Mouse (Mus musculus) bone marrow macrophage, adult 2 months (primary cell): ENCODE data around the gene Ccdc163. TPM values are rescaled to one million over a fixed set of nuclear protein-coding genes. Genes with fewer than 3 reads are reported as not detected.

Experiments
- H3K27ac ChIP-seq: 2 replicates; pipeline ENCODE4 v1.5.1; 2012; ENCODE audit warnings: low read depth, low read length; ENCODE audit not compliant: insufficient read depth
- H3K4me1 ChIP-seq: 2 replicates; pipeline ENCODE4 v1.6.1; 2012; ENCODE audit warnings: low read length; ENCODE audit not compliant: control insufficient read depth, insufficient read depth
- H3K4me3 ChIP-seq: 2 replicates; pipeline ENCODE4 v1.5.1; 2012; ENCODE audit warnings: mild to moderate bottlenecking, low read length, moderate library complexity; ENCODE audit not compliant: insufficient read depth
- CTCF ChIP-seq: IDR thresholded peaks from 2 replicates; pipeline ENCODE4 v1.5.1; 2012; ENCODE audit warnings: low read depth, mild to moderate bottlenecking, low read length, moderate library complexity
- POLR2A ChIP-seq: IDR thresholded peaks from 2 replicates; pipeline ENCODE4 v1.6.1; 2012; ENCODE audit warnings: mild to moderate bottlenecking, low read depth, low read length, borderline replicate concordance
- polyA plus RNA-seq: library from polyadenylated mRNA; stranded (reverse); fragments of >200 nt; gene quantifications from 2 replicates; pipeline ENCODE4 v1.2.4, GENCODE M21; 2012; ENCODE audit not compliant: missing spikeins, insufficient read depth, insufficient read length

The Ccdc163 gene
- polyA plus RNA-seq, 1 experiment: 54.8 TPM

GRCm38 (mm10) chr4:116769060-116769459 is 60.8 kb downstream of the Ccdc163 start:
- Histone ChIP-seq H3K27ac (no peak overlapping the region), H3K4me1 (no peaks in the 10 kb centered on the region; the same call in 1 of the 2 replicates), H3K4me3 (no peak overlapping the region)
- TF ChIP-seq CTCF: no peak

DNA sequence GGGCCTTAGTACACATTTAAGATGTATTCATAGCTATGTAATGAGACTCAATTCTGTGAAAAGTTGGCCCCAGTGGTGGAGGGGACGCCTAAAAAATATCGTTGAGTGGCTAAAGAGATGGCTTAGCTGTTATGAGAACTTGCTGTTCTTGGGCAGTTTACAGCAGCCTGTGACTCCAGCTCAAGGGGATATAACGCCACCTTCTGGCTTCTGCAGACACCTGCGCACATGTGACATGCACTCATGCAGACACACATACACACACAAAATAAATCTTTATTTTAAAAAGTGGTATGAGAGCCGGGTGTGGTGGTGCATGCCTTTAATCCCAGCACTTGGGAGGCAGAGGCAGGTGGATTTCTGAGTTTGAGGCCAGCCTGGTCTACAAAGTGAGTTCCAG is 68.1 kb downstream of the Ccdc163 start:
- H3K27ac ChIP-seq: no peak overlapping the region
- TF ChIP-seq CTCF (no peak), POLR2A (no peak)

DNA sequence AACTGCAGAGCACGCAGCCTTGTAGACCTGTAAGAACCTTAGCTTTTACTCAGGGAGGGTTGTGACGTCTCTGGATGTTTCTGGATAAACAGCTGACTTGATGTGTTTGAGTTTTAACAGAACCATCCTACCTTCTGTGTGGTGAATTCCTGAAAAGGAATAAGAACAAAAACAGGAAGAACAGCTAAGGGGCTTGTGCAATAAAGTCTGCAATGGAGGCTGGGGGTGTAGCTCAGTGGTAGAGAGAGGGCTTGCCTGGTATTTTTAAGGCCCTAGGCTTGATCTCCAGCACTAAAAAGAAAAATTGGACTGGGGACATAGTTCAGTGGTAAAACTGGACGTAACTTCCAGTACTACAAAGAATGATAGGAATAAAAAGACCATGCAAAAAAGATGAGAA is 68.8 kb downstream of the Ccdc163 start:
- Histone ChIP-seq H3K27ac (no peak overlapping the region), H3K4me3 (no peak overlapping the region), H3K4me1 (peaks cover 13% of the 10 kb centered on the region)
- TF ChIP-seq CTCF: no peak
- TF ChIP-seq POLR2A: no peak

More for the DNA sequence above, 68.1 kb downstream of the Ccdc163 start:
- Histone ChIP-seq H3K4me3 (no peak overlapping the region), H3K4me1 (peaks cover 11% of the 10 kb centered on the region)

DNA sequence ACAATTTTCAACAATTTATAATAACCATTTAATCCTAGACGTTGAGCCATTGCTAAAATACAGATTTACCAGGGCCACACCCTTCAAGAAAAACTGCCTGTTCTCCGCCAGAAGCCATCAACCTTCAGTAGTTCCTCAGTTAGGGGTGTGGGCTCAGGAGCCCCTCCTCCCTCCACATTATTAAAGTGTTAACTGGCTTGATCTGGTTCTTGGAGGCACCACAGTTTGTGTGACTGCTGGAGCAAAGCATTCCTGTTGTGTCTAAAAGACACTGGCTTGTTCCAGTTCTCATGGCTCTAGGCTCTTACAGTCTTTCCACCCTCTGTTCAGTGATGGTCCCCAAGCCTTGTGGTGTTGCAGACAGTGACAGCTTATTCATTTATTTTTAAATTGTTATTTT is 72.2 kb downstream of the Ccdc163 start:
- H3K4me1 ChIP-seq: peaks cover 13% of the 10 kb centered on the region
- no peak overlapping the region for H3K27ac ChIP-seq
- no peak overlapping the region for H3K4me3 ChIP-seq
- TF ChIP-seq POLR2A: no peak
- TF ChIP-seq CTCF: no peak

- H3K4me3 ChIP-seq: no peak overlapping the region
- peaks cover 13% of the 10 kb centered on the region for H3K4me1 ChIP-seq
- H3K27ac ChIP-seq: no peak overlapping the region
- TF ChIP-seq CTCF (no peak), POLR2A (no peak)
Measured at GRCm38 (mm10) chr4:116781366-116781765, 73.1 kb downstream of the Ccdc163 start.

- H3K4me3 ChIP-seq: no peak overlapping the region
Measured at GRCm38 (mm10) chr4:116782171-116782570, 73.9 kb downstream of the Ccdc163 start.

DNA sequence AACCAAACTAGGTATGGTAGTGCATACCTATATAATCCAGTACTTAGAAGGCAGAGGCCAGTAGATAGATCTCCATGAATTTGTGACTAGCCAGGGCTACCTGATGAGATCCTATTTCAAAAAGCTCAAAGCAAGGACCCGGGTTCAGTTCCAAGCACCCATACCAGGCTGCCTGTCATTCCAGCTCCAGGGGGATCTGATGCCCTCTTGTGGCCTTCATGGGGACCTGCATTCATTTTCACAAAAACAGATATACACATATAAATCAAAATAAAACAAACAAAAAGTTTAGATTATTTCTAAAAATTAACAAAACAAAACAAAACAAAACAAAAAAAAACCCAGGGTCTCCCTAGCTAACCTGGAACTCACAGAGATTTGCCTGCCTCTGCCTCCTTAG is 78.3 kb downstream of the Ccdc163 start:
- H3K4me1 ChIP-seq: peaks cover 10% of the 10 kb centered on the region
- H3K4me3 ChIP-seq: no peak overlapping the region
- TF ChIP-seq POLR2A: no peak
- TF ChIP-seq CTCF: 0 out of 2 replicates have a peak, but pooled peaks have one; percentile 13
- no peak overlapping the region for H3K27ac ChIP-seq

More at GRCm38 (mm10) chr4:116782171-116782570, 73.9 kb downstream of the Ccdc163 start:
- Histone ChIP-seq H3K27ac (no peak overlapping the region), H3K4me1 (peaks cover 10% of the 10 kb centered on the region)
- TF ChIP-seq CTCF (no peak), POLR2A (no peak)

- peaks cover 9% of the 10 kb centered on the region for H3K4me1 ChIP-seq
- no peak for TF ChIP-seq POLR2A
- TF ChIP-seq CTCF: no peak
- H3K27ac ChIP-seq: peak overlapping the region; percentile 88
- peak overlapping the region; percentile 21; the same call in 1 of the 2 replicates for H3K4me3 ChIP-seq
Measured at GRCm38 (mm10) chr4:116787985-116788760, 79.9 kb downstream of the Ccdc163 start.

DNA sequence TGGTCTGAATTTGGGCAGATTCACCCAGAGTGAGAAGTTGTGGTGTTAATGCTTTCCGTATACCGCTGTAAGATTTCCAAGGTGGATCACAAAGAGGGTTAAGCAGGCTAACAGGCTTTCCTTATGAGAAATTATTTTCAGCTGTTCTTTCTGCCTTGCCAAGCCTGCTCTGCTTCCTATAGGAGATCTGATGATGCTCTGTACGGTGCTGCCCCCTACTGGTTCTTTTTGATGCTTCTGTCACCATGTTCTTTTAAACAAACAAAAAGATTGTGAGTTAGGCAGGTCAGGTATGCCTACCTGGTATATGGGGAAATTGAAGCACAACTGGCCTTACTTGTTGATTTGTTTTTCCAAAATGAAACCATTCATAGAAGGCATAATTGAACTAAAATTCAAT is 80.6 kb downstream of the Ccdc163 start:
- H3K4me1 ChIP-seq: peaks cover 9% of the 10 kb centered on the region
- peak overlapping the region; percentile 15; the same call in 1 of the 2 replicates for H3K4me3 ChIP-seq
- TF ChIP-seq CTCF: no peak
- H3K27ac ChIP-seq: peak overlapping the region; percentile 88

DNA sequence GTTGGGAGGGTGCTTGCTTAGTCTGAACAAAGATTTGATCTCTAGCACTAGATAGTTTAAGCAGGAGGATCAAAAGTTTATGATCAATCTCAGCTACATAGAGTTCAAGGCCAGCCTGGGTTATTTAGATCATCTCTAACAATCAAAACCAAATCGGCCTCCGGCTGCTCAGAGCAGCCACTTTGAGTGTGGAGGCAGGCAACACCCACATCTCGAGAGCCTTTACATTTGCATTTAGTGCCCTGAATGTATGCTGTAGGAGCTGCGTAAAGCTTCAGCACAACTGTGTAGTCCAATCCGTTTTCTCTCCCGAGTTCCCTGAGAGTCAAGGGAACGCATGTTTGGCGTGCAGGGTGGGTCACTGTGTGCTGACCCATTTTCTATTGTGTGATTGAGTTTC is 84.1 kb downstream of the Ccdc163 start:
- H3K4me1 ChIP-seq: peaks cover 4% of the 10 kb centered on the region
- no peak overlapping the region for H3K27ac ChIP-seq
- no peak for TF ChIP-seq POLR2A
- no peak for TF ChIP-seq CTCF
- no peak overlapping the region for H3K4me3 ChIP-seq

DNA sequence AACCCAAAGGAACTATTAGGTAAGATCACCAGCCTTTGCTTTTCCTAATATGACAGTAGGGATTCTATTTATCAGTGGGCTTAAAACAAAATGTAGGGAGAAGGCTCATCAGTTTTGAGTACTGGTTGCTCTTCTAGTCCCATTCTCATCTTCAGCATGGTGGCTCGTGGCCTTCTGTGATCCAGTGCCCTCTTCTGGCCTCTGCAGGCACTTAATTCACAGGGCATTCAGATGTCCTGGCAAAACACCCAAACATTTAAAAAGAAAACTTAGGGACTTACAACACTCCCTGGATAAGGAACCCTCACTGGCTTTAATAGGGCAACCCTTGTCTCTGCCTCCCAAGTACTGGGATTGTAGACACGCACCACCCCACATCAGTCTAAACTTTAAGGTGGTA is 86.0 kb downstream of the Ccdc163 start:
- Histone ChIP-seq H3K27ac (no peak overlapping the region), H3K4me1 (no peaks in the 10 kb centered on the region), H3K4me3 (no peak overlapping the region)
- TF ChIP-seq CTCF: no peak
- no peak for TF ChIP-seq POLR2A
